Mouse (Mus musculus): ENCODE results near the gene Rps27rt.
"Not testable (repeated sequence)": the region's sequence is repeated elsewhere in the genome, so short reads cannot be mapped to it uniquely, and the experiment has no call there.

The Rps27rt gene

GRCm38 (mm10) chr9:114979969-114980368, 2.6 kb downstream of the Rps27rt start:
- DNase-seq: peak; percentile 23

- DNase-seq: peak; percentile 91
Measured at GRCm38 (mm10) chr9:114978281-114979111, 4.0 kb downstream of the Rps27rt start, which contains the start of gene Osbpl10. Gene Osbpl10 (plus strand): TSS chr9:114978569.

GRCm38 (mm10) chr9:114977461-114978280, 4.9 kb downstream of the Rps27rt start:
- DNase-seq: peak; percentile 65

- DNase-seq: not testable (repeated sequence)
Measured at GRCm38 (mm10) chr9:114966286-114966685, 16.3 kb downstream of the Rps27rt start.

- peak; percentile 26 for DNase-seq
Measured at GRCm38 (mm10) chr9:114964093-114964492, 18.4 kb downstream of the Rps27rt start.

- DNase-seq: no peak
Measured at GRCm38 (mm10) chr9:114960844-114961243, 21.7 kb downstream of the Rps27rt start.

- no peak for DNase-seq
Measured at GRCm38 (mm10) chr9:114960043-114960789, 22.3 kb downstream of the Rps27rt start.

GRCm38 (mm10) chr9:114956945-114957344, 25.6 kb downstream of the Rps27rt start:
- no peak for DNase-seq

GRCm38 (mm10) chr9:114955340-114955739, 27.2 kb downstream of the Rps27rt start:
- no peak for DNase-seq

GRCm38 (mm10) chr9:114952866-114953265, 29.7 kb downstream of the Rps27rt start:
- DNase-seq: no peak

GRCm38 (mm10) chr9:114948395-114948794, 34.1 kb downstream of the Rps27rt start:
- no peak for DNase-seq

GRCm38 (mm10) chr9:114945576-114945975, 37.0 kb downstream of the Rps27rt start:
- DNase-seq: no peak

- DNase-seq: no peak
Measured at GRCm38 (mm10) chr9:114944642-114945041, 37.9 kb downstream of the Rps27rt start.

- no peak for DNase-seq
Measured at GRCm38 (mm10) chr9:114936687-114937086, 45.9 kb downstream of the Rps27rt start.

- no peak for DNase-seq
Measured at GRCm38 (mm10) chr9:114935321-114935720, 47.2 kb downstream of the Rps27rt start.

- DNase-seq: no peak
Measured at GRCm38 (mm10) chr9:114934231-114934630, 48.3 kb downstream of the Rps27rt start.

GRCm38 (mm10) chr9:114933723-114934171, 48.8 kb downstream of the Rps27rt start, which contains the start of gene Gpd1l:
Gene Gpd1l (minus strand): TSS chr9:114933987.
- DNase-seq: peak; percentile 98

- no peak for DNase-seq
Measured at GRCm38 (mm10) chr9:114933037-114933722, 49.4 kb downstream of the Rps27rt start.

GRCm38 (mm10) chr9:114932607-114933006, 49.9 kb downstream of the Rps27rt start:
- DNase-seq: no peak
